Mouse (Mus musculus): ENCODE data around the gene Relb.

Gene Relb

GRCm38 (mm10) chr7:19629361-19629734 is at the start of gene Relb:
Gene Relb (minus strand): TSS chr7:19629438.
- DNase-seq (ENCODE audit: low read depth in 1 of 2, low spot score in 2 of 2), result peak; percentile 71 to 89

GRCm38 (mm10) chr7:19678901-19679300 is 49.7 kb upstream of the Relb start:
- DNase-seq (ENCODE audit: low read depth in 1 of 2, low spot score in 2 of 2), result no peak

- no peak for DNase-seq (ENCODE audit: low read depth in 1 of 2, low spot score in 2 of 2)
Observed at GRCm38 (mm10) chr7:19677872-19678271, 48.6 kb upstream of the Relb start, which contains the start of gene Apoc2. Gene Apoc2 (minus strand): TSS chr7:19677941.

GRCm38 (mm10) chr7:19676662-19677061 is 47.4 kb upstream of the Relb start:
- DNase-seq (ENCODE audit: low read depth in 1 of 2, low spot score in 2 of 2), result no peak

- DNase-seq (ENCODE audit: low read depth in 1 of 2, low spot score in 2 of 2), result peak in 1 of 2 experiments; percentile 32
Observed at GRCm38 (mm10) chr7:19675824-19676223, 46.6 kb upstream of the Relb start.

- no peak for DNase-seq (ENCODE audit: low read depth in 1 of 2, low spot score in 2 of 2)
Observed at GRCm38 (mm10) chr7:19673083-19673699, 44.0 kb upstream of the Relb start.

- DNase-seq (ENCODE audit: low read depth in 1 of 2, low spot score in 2 of 2), result no peak
Observed at GRCm38 (mm10) chr7:19671511-19671910, 42.3 kb upstream of the Relb start.

GRCm38 (mm10) chr7:19668947-19669721 is 39.9 kb upstream of the Relb start:
- peak; percentile 78 to 84 for DNase-seq (ENCODE audit: low read depth in 1 of 2, low spot score in 2 of 2)

- DNase-seq (ENCODE audit: low read depth in 1 of 2, low spot score in 2 of 2), result no peak
Observed at GRCm38 (mm10) chr7:19667434-19667833, 38.2 kb upstream of the Relb start.

GRCm38 (mm10) chr7:19666750-19667149 is 37.5 kb upstream of the Relb start:
- DNase-seq (ENCODE audit: low read depth in 1 of 2, low spot score in 2 of 2), result no peak

- DNase-seq (ENCODE audit: low read depth in 1 of 2, low spot score in 2 of 2), result peak; percentile 89 to 95
Observed at GRCm38 (mm10) chr7:19664955-19665841, 36.0 kb upstream of the Relb start, which contains the start of gene Clptm1. Gene Clptm1 (minus strand): TSS chr7:19665033.

- no peak for DNase-seq (ENCODE audit: low read depth in 1 of 2, low spot score in 2 of 2)
Observed at GRCm38 (mm10) chr7:19664455-19664954, 35.3 kb upstream of the Relb start.

GRCm38 (mm10) chr7:19663940-19664339 is 34.7 kb upstream of the Relb start:
- no peak for DNase-seq (ENCODE audit: low read depth in 1 of 2, low spot score in 2 of 2)

GRCm38 (mm10) chr7:19652614-19653013 is 23.4 kb upstream of the Relb start:
- no peak for DNase-seq (ENCODE audit: low read depth in 1 of 2, low spot score in 2 of 2)

- no peak for DNase-seq (ENCODE audit: low read depth in 1 of 2, low spot score in 2 of 2)
Observed at GRCm38 (mm10) chr7:19651063-19651786, 22.0 kb upstream of the Relb start.

- DNase-seq (ENCODE audit: low read depth in 1 of 2, low spot score in 2 of 2), result no peak
Observed at GRCm38 (mm10) chr7:19641223-19641622, 12.0 kb upstream of the Relb start.

- no peak for DNase-seq (ENCODE audit: low read depth in 1 of 2, low spot score in 2 of 2)
Observed at GRCm38 (mm10) chr7:19635074-19635827, 6.0 kb upstream of the Relb start.

- DNase-seq (ENCODE audit: low read depth in 1 of 2, low spot score in 2 of 2), result no peak
Observed at GRCm38 (mm10) chr7:19634591-19634990, 5.4 kb upstream of the Relb start.

- no peak for DNase-seq (ENCODE audit: low read depth in 1 of 2, low spot score in 2 of 2)
Observed at GRCm38 (mm10) chr7:19633855-19634254, 4.6 kb upstream of the Relb start.

GRCm38 (mm10) chr7:19633197-19633596 is 4.0 kb upstream of the Relb start:
- no peak for DNase-seq (ENCODE audit: low read depth in 1 of 2, low spot score in 2 of 2)

All from monocyte, adult 2 months (primary cell).